Mouse (Mus musculus): ENCODE data around the gene Fam172a.

DNA sequence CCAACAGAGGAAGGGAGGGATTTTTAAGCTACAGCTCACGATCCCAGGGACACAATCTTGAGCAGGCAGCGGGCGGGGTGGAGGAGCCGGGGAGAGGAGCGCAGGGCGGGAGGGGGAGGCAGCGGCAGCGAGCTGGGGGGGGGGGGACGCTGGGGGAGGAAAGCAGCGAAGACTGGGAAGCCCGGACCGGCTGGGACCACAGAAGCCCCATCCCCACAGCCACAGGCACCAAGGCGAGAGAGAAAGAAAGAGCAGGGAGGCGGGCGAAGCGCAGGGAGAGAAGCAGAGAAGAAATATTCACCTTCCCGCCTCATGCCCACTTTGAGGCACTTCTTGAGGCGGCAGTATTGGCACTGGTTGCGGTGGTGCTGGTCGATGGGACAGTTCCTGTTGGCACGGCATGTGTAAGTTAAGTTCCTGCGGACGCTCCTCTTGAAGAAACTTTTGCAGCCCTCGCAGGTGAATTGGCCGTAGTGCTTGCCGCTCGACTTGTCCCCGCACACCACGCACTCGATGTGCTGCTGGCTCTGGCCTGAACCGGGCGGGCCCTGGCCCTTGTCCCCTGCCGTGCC, 496.1 kb downstream of the Fam172a start:
- TF ChIP-seq CTCF (IDR thresholded peaks at IDR 0.05; ENCODE audit: low read depth, low read length) (no peak), TAL1 (conservative IDR thresholded peaks at IDR 0.05; ENCODE audit: low read depth, low read length) (no peak)

Measured in G1E (cell line).